Mouse (Mus musculus) spleen, adult 2 months (tissue): ENCODE results near the gene Mtch1. TPM values are rescaled to one million over a fixed set of nuclear protein-coding genes. Genes with fewer than 3 reads are reported as not detected.
"Not testable (repeated sequence)": the region's sequence is repeated elsewhere in the genome, so short reads cannot be mapped to it uniquely, and the experiment has no call there.

Experiments used
- DNase-seq, 2 experiments: peaks; one replicate each; pipeline versions ENCODE4 v3.0.0 to v3.0.0-alpha.2; 2012 to 2021; ENCODE audit warnings: low spot score in 2 of 2, low read depth in 1 of 2
- H3K27ac ChIP-seq: fragments of 200-500 bp; 2 replicates; pipeline ENCODE4 v1.5.1; 2012; ENCODE audit warnings: low read length, inconsistent platforms; ENCODE audit not compliant: insufficient read depth
- H3K27me3 ChIP-seq: fragments of 200-500 bp; 2 replicates; pipeline ENCODE4 v1.6.1; 2012; ENCODE audit warnings: mild to moderate bottlenecking, moderate library complexity, low read length, inconsistent platforms; ENCODE audit not compliant: control insufficient read depth, insufficient read depth
- H3K36me3 ChIP-seq: fragments of 200-500 bp; 2 replicates; pipeline ENCODE4 v1.6.1; 2012; ENCODE audit warnings: mild to moderate bottlenecking, low read length, inconsistent platforms; ENCODE audit not compliant: control insufficient read depth, insufficient read depth
- H3K4me1 ChIP-seq: fragments of 200-500 bp; 2 replicates; pipeline ENCODE4 v1.6.1; 2011; ENCODE audit warnings: inconsistent platforms; ENCODE audit not compliant: control insufficient read depth, insufficient read depth, insufficient read length
- H3K4me3 ChIP-seq: fragments of 200-500 bp; 2 replicates; pipeline ENCODE4 v1.5.1; 2011; ENCODE audit warnings: mild to moderate bottlenecking, inconsistent platforms; ENCODE audit not compliant: insufficient read depth, insufficient read length; ENCODE audit errors: extremely low read depth
- CTCF ChIP-seq: fragments of 200-500 bp; IDR thresholded peaks from 2 replicates; pipeline ENCODE4 v1.5.1; 2011; ENCODE audit warnings: mild to moderate bottlenecking, inconsistent platforms; ENCODE audit not compliant: insufficient read depth, insufficient read length, insufficient replicate concordance; ENCODE audit errors: extremely low read depth
- POLR2A ChIP-seq: fragments of 200-500 bp; IDR thresholded peaks from 2 replicates; pipeline ENCODE4 v1.6.1; 2011; ENCODE audit warnings: low read depth, low read length, inconsistent platforms
- WGBS: fragments of 180-500 bp; shearing (Covaris S2); methylation state at CpG from one replicate; pipeline ENCODE4 v1.1.7; 2018; 5-methylcytosine and 5-hydroxymethylcytosine counted together
- polyA plus RNA-seq: library from polyadenylated mRNA; depleted of rRNA; stranded (reverse); fragments of >200 nt; gene quantifications from 2 replicates; pipeline ENCODE4 v1.2.3, GENCODE M21; 2012; rRNA removed

The Mtch1 gene
- 145 and 212 TPM in 2 replicates for polyA plus RNA-seq

DNA sequence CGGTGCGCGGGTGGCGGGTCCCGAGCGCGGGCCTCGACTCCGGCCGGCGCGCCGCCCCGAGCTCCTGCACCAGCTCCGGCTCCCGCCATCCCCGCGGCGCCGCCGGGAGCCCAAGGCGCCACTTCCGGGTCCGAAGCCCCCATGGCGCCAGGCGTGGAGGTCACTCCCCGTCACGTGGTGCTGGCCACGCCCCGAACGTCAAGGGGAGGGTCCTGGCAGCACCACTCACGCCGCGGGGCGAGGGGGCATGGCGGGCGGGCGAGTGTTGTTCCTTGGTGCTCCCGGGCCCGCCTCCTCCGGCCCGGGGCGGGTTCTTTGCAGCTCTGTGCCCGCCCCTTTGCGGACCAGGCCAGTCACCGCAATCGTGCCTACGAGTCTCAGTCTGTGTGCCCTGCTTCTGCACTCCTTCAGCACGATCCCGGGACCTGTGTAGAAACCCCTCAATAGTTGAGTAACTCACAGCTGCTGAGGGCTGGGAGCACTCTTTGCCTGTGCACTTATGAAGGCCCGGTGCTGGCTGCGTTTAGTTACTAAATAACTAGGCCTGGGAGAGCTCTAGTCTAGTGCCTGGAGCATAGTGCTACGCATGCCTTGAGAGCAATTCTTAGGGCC is at the start of gene Mtch1:
Gene Mtch1 (minus strand): TSS at position 290 of the 612 bp plus-strand sequence.
- Histone ChIP-seq H3K27ac (peak within 1 kb of the TSS; percentile 75), H3K4me3 (peak within 1 kb of the TSS; percentile 68), H3K4me1 (peaks cover 10% of the 10 kb centered on the region; the same call in 1 of the 2 replicates), H3K36me3 (peaks cover 1% of the 10 kb centered on the region), H3K27me3 (no peaks in the 10 kb centered on the region)
- TF ChIP-seq POLR2A (peak; percentile 46), CTCF (no peak)
- 3% methylated on average over 52 of the region's 53 CpGs for WGBS
- DNase-seq: peak; percentile 90 to 100

GRCm38 (mm10) chr17:29396821-29397242 is 49.1 kb upstream of the Mtch1 start:
- peak; percentile 69 to 80 for DNase-seq
- peaks cover 40% of the 10 kb centered on the region for H3K4me1 ChIP-seq
- 8% methylated on average over 6 of the region's 6 CpGs for WGBS
- H3K4me3 ChIP-seq: no peak overlapping the region
- TF ChIP-seq POLR2A: no peak
- peak; percentile 97 for TF ChIP-seq CTCF
- no peaks in the 10 kb centered on the region for H3K27me3 ChIP-seq
- no peak overlapping the region for H3K27ac ChIP-seq
- no peaks in the 10 kb centered on the region for H3K36me3 ChIP-seq

DNA sequence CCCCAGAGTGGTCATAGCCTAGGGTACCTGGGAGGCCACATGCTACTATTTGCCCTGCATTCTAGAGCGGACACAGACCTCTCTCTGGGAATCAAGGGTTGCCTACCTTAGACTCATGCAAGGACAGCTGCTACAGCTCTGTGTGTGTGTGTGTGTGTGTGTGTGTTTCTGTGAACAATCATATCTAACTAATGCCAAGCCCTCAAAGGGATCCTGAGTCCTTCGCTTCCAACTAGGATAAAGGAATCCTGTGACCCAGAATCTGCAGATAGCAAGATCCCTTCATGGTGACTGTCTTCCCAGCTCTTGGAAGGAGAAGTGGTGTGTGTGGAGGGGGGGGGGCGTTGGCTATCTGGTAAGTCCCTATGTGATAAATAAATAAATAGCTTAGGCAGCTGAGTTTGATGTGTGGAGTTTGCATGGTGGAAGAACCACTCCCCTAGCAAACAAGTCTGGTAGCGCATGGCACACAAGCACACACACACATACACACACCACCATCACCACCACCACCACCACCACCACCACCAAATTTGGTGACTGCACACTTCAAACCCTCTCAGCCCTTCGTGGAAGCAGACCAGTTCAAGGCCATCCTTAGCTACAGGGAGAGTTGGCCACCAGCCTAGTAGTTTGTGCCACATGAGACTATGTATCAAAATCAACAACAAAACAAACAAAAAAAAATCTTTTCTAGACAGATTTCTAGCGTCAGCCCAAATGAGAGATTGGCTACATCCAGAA is 48.5 kb upstream of the Mtch1 start:
- H3K4me1 ChIP-seq: peaks cover 40% of the 10 kb centered on the region
- no peaks in the 10 kb centered on the region for H3K27me3 ChIP-seq
- no peak for DNase-seq
- WGBS: 55% methylated on average over 6 of the region's 6 CpGs
- peak overlapping the region; percentile 92 for H3K27ac ChIP-seq
- no peaks in the 10 kb centered on the region for H3K36me3 ChIP-seq
- no peak overlapping the region for H3K4me3 ChIP-seq
- TF ChIP-seq CTCF: no peak
- no peak for TF ChIP-seq POLR2A

DNA sequence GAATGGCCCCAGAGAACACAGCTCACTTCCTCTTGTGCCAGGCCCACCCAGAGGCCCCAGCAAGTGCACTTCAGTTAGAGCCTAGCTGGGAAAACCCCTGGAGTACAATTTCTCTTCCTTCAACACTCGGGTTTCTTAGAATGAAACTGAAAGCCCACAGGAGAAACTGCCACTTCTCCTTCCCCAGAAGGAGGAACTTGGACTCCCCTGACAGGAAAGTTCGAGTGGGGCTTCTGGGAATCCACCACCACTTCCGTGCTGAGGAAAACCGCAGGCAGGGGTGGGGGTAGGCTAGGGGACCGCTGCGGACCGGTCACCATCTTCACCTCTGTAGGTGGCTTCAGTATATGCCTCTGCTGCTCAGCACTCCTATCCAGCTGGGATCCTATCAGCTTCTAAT is 47.6 kb upstream of the Mtch1 start:
- peak; percentile 83 for DNase-seq
- no peak overlapping the region for H3K4me3 ChIP-seq
- H3K27ac ChIP-seq: peak overlapping the region; percentile 92

GRCm38 (mm10) chr17:29394761-29395160 is 47.0 kb upstream of the Mtch1 start:
- not testable (repeated sequence) for H3K36me3 ChIP-seq, H3K4me3 ChIP-seq, H3K27me3 ChIP-seq
- WGBS: 22% methylated on average over 2 of the region's 2 CpGs
- peak in 1 of 2 experiments; percentile 31 for DNase-seq
- Histone ChIP-seq H3K27ac (peak overlapping the region; percentile 92), H3K4me1 (peaks cover 40% of the 10 kb centered on the region)

More for the DNA sequence above, 47.6 kb upstream of the Mtch1 start:
- no peaks in the 10 kb centered on the region for H3K27me3 ChIP-seq
- H3K36me3 ChIP-seq: no peaks in the 10 kb centered on the region
- TF ChIP-seq CTCF: no peak
- TF ChIP-seq POLR2A: no peak
- H3K4me1 ChIP-seq: peaks cover 40% of the 10 kb centered on the region
- 0% methylated on average over 7 of the region's 7 CpGs for WGBS

DNA sequence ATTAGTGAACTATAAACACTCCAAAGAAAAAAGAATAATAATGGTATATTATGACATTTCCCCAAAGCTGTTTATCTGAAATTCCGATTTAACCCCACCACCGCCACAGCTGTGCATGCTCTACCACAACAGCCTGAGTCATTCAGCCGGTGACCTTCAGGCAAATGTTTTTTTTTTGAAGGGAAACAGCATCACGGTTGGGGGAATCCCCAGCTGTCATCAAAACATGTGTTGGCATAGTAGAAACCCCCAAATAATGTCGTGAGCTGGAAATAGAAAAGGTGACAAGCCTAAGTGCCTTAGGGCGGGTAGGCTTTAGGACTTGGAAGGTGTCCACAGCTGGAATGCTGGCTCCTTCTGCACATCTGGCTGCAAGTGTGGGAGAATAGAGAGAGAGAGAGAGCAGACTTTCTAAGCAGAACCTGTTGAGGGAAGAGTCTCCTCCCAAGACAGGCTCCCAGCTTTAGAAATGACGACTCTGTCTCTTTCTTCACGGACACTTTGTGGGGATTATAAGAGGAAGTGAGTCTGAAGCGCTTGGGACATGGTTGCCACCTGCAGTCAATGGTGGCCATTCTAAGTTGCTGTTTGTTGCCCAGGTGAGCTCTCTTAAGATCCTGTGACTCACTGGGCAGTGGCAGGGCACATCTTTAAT is 46.5 kb upstream of the Mtch1 start:
- WGBS: 2% methylated on average over 9 of the region's 9 CpGs
- H3K36me3 ChIP-seq: no peaks in the 10 kb centered on the region
- H3K27me3 ChIP-seq: no peaks in the 10 kb centered on the region
- peak; percentile 80 to 90 for DNase-seq
- H3K27ac ChIP-seq: peak overlapping the region; percentile 92
- peaks cover 40% of the 10 kb centered on the region for H3K4me1 ChIP-seq
- H3K4me3 ChIP-seq: no peak overlapping the region
- TF ChIP-seq POLR2A (no peak), CTCF (no peak)

GRCm38 (mm10) chr17:29393335-29394089 is 45.8 kb upstream of the Mtch1 start:
- H3K27me3 ChIP-seq: no peaks in the 10 kb centered on the region
- no peak for TF ChIP-seq CTCF
- TF ChIP-seq POLR2A: no peak
- 26% methylated on average over 14 of the region's 14 CpGs for WGBS
- DNase-seq: peak; percentile 60 to 71
- H3K36me3 ChIP-seq: no peaks in the 10 kb centered on the region
- no peak overlapping the region; the same call in 1 of the 2 replicates for H3K4me3 ChIP-seq
- peaks cover 40% of the 10 kb centered on the region for H3K4me1 ChIP-seq
- H3K27ac ChIP-seq: peak overlapping the region; percentile 92
